8 mouse cellular contexts compared by ENCODE assay signal in genomic region chr10:110733343-110733742, GRCm38 (mm10). TPM values are rescaled to one million over a fixed set of nuclear protein-coding genes. Genes with fewer than 3 reads are reported as not detected.
DNase-seq lines count a peak whose midpoint lies in the region; ATAC-seq and TF ChIP-seq lines count a peak whose summit lies in the region.

No protein-coding gene starts in this region.

- ATAC-seq in heart, embryonic 15.5 days (replicated peaks; ENCODE audit: insufficient number of reproducible peaks, insufficient read depth, low FRiP score, low read depth): 0 out of 2 replicates have a peak, but pooled peaks have one; percentile 18
- ATAC-seq in liver, postnatal 0 days: peak; percentile 69

- no peak overlapping the region for H3K4me2 ChIP-seq in heart, embryonic 15.5 days
- H3K4me2 ChIP-seq in liver, postnatal 0 days (ENCODE audit: low read depth, low read length): no peak overlapping the region

- no peaks in the 10 kb centered on the region for H3K9me3 ChIP-seq in heart, embryonic 15.5 days (replicated peaks)
- no peaks in the 10 kb centered on the region for H3K9me3 ChIP-seq in liver, postnatal 0 days (ENCODE audit: low read length)

- no peak overlapping the region for H3K27ac ChIP-seq in heart, embryonic 15.5 days
- no peak overlapping the region for H3K27ac ChIP-seq in liver, postnatal 0 days (ENCODE audit: low read depth)

- TF ChIP-seq EP300 in liver, postnatal 0 days (IDR thresholded peaks at IDR 0.05; ENCODE audit: low read depth): no peak

- peak; percentile 80 for DNase-seq in ES-CJ7 (ENCODE audit: low read depth, low spot score)
- peak; percentile 85 for DNase-seq in adrenal gland, postnatal 10 days
- DNase-seq in embryo, embryonic 11.5 days (ENCODE audit: low read depth, low spot score): peak; percentile 37
- DNase-seq in layer of hippocampus, adult 11-12 months (ENCODE audit: low spot score): peak; percentile 83
- peak; percentile 80 for DNase-seq in liver, postnatal 0 days
- peak; percentile 44 for DNase-seq in ovary, postnatal 14 days (ENCODE audit: low spot score)
- peak; percentile 49 to 53 for DNase-seq in thymus, postnatal 36 days

- no peaks in the 10 kb centered on the region for H3K36me3 ChIP-seq in heart, embryonic 15.5 days
- no peaks in the 10 kb centered on the region for H3K36me3 ChIP-seq in liver, postnatal 0 days (replicated peaks; ENCODE audit: insufficient read depth, low read length)

- peak; percentile 90 for TF ChIP-seq CTCF in liver, postnatal 0 days (IDR thresholded peaks at IDR 0.05; ENCODE audit: low read depth)

- no peak overlapping the region for H3K9ac ChIP-seq in heart, embryonic 15.5 days
- H3K9ac ChIP-seq in liver, postnatal 0 days (replicated peaks): no peak overlapping the region

- no peak overlapping the region for H3K4me3 ChIP-seq in heart, embryonic 15.5 days
- H3K4me3 ChIP-seq in liver, postnatal 0 days (ENCODE audit: low read depth, low read length): no peak overlapping the region

- WGBS in heart, embryonic 15.5 days: 15% methylated on average over 6 of the region's 6 CpGs
- 12% methylated on average over 6 of the region's 6 CpGs for WGBS in liver, postnatal 0 days (ENCODE audit: insufficient replicate concordance)

- no peaks in the 10 kb centered on the region for H3K4me1 ChIP-seq in heart, embryonic 15.5 days (replicated peaks)
- H3K4me1 ChIP-seq in liver, postnatal 0 days (ENCODE audit: insufficient read depth): no peaks in the 10 kb centered on the region

- H3K27me3 ChIP-seq in heart, embryonic 15.5 days: no peaks in the 10 kb centered on the region
- no peaks in the 10 kb centered on the region for H3K27me3 ChIP-seq in liver, postnatal 0 days (ENCODE audit: insufficient read depth, low read length)

RNA-seq across cellular contexts. Expression of gene E2f7, which starts 11.9 kb away (rescaled TPM):
- 1 to 10 TPM; 6.4 to 9.9 TPM for total RNA-seq in adrenal gland, postnatal 10 days (2021)
- 12.5 and 16.6 TPM in 2 replicates for polyA plus RNA-seq in heart, embryonic 15.5 days (2015; fragmentation: Nextera tagmentation; extraction: Ambion mirVana)
- 5.0 and 7.1 TPM in 2 replicates for polyA plus RNA-seq in liver, postnatal 0 days (2015; fragmentation: Nextera tagmentation; extraction: Ambion mirVana)
